Mouse (Mus musculus) embryonic facial prominence, embryonic 14.5 days (tissue): ENCODE measurements around the gene Stard13. TPM values are rescaled to one million over a fixed set of nuclear protein-coding genes. Genes with fewer than 3 reads are reported as not detected.

Experiments
- ATAC-seq: fragments of 200-750 bp; cut with Nextera tagmentation; 2 replicates; pipeline ENCODE4 v1.8.0; 2017; ENCODE audit warnings: low read depth, moderate number of reproducible peaks, moderate TSS enrichment
- DNase-seq: peaks from one replicate; pipeline ENCODE4 v3.0.0-alpha.2; 2015; ENCODE audit warnings: low spot score
- H3K27ac ChIP-seq: fragments of 300-500 bp; sonication (generic); replicated peaks from 2 replicates; pipeline ENCODE4 v1.5.1; 2014; ENCODE audit warnings: low read depth, mild to moderate bottlenecking, low read length, moderate library complexity
- H3K27me3 ChIP-seq: fragments of 300-500 bp; sonication (generic); replicated peaks from 2 replicates; pipeline ENCODE4 v1.6.1; 2014; ENCODE audit warnings: low read length; ENCODE audit not compliant: control insufficient read depth, insufficient read depth
- H3K36me3 ChIP-seq: fragments of 300-500 bp; sonication (generic); 2 replicates; pipeline ENCODE4 v1.6.1; 2014; ENCODE audit warnings: low read length, mixed read lengths; ENCODE audit not compliant: control insufficient read depth, insufficient read depth
- H3K4me1 ChIP-seq: fragments of 300-500 bp; sonication (generic); 2 replicates; pipeline ENCODE4 v1.6.1; 2014; ENCODE audit warnings: antibody characterized with exemption, low read length; ENCODE audit not compliant: control insufficient read depth, insufficient read depth
- H3K4me2 ChIP-seq: fragments of 300-500 bp; sonication (generic); 2 replicates; pipeline ENCODE4 v1.6.1; 2014; ENCODE audit warnings: low read depth, mild to moderate bottlenecking, low read length, moderate library complexity, mixed read lengths
- H3K4me3 ChIP-seq: fragments of 300-500 bp; sonication (generic); 2 replicates; pipeline ENCODE4 v1.5.1; 2014; ENCODE audit warnings: low read depth, mild to moderate bottlenecking, low read length
- H3K9ac ChIP-seq: fragments of 300-500 bp; sonication (generic); 2 replicates; pipeline ENCODE4 v1.6.1; 2014; ENCODE audit warnings: low read depth, mild to moderate bottlenecking, low read length, moderate library complexity, mixed read lengths
- H3K9me3 ChIP-seq: fragments of 300-500 bp; sonication (generic); 2 replicates; pipeline ENCODE4 v1.6.1; 2016; ENCODE audit warnings: low read length; ENCODE audit not compliant: control insufficient read depth
- WGBS: fragments of 180-500 bp; shearing (Covaris S2); extraction: QIAGEN DNeasy Blood & Tissue Kit; methylation state at CpG from one replicate; pipeline ENCODE4 v1.1.7; 2014; 5-methylcytosine and 5-hydroxymethylcytosine counted together
- polyA plus RNA-seq: library from polyadenylated mRNA; unstranded; fragments of >200 nt; fragmentation: Nextera tagmentation; extraction: Ambion mirVana; gene quantifications from 2 replicates; pipeline ENCODE4 v1.2.1, GENCODE M21; 2014

The Stard13 gene
- polyA plus RNA-seq, 1 experiment from 2014 or later: 13.3 TPM

DNA sequence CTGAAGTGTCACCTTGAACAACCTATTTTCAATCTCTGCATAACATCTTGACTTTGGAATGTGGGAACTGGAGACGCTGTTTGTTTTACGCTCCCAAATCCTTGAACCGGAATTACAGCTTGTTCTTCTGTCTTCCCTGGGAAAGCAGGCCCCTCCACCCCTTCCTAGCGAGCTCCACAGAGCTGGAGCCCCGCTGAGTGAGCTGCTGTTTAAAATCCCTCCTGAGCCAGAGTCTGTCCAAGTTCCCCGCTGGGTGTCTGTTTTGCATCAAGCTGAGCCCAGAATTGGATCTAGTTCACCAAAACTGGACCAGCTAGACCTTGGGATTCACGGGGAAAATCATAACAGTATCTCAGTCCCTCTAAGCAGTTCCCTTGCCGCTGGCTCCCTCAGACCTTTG lies 210.2 kb downstream of the Stard13 start:
- Histone ChIP-seq H3K9ac (no peak overlapping the region), H3K27me3 (no peaks in the 10 kb centered on the region), H3K36me3 (no peaks in the 10 kb centered on the region), H3K4me2 (peak overlapping the region; percentile 33), H3K4me1 (peaks cover 15% of the 10 kb centered on the region), H3K4me3 (no peak overlapping the region), H3K27ac (peak overlapping the region; percentile 45), H3K9me3 (no peaks in the 10 kb centered on the region)
- DNase-seq: peak; percentile 91
- WGBS: 3% methylated on average over 8 of the region's 8 CpGs
- ATAC-seq: peak; percentile 86

DNA sequence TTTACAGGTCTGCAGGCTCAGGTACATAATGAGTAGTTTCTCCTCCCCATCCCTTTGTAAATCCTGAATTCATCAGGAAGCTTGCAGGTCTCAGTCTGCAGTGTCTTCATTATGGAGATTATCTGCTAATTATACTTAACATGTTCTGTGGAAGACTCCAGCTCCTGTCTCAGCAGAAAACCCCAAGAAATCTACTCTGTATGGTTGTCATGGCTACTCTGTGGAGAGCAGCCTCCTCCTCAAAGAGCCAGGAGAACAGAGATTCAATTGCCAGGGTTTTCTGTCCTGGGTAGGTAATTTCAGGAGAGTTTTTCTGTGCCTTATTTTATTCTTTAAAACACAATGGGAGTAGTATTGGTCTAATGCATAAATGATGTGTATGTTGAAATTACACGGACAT lies 210.7 kb downstream of the Stard13 start:
- H3K27ac ChIP-seq: peak overlapping the region; percentile 45; the same call in 1 of the 2 replicates
- peak; percentile 15; the same call in 1 of the 2 replicates for ATAC-seq
- no peak overlapping the region for H3K9ac ChIP-seq
- no peak overlapping the region for H3K4me3 ChIP-seq
- peak overlapping the region; percentile 33 for H3K4me2 ChIP-seq
- H3K27me3 ChIP-seq: no peaks in the 10 kb centered on the region
- no peaks in the 10 kb centered on the region for H3K9me3 ChIP-seq
- no peaks in the 10 kb centered on the region for H3K36me3 ChIP-seq
- no peak for DNase-seq
- peaks cover 15% of the 10 kb centered on the region for H3K4me1 ChIP-seq
- 16% methylated on average over 1 of the region's 1 CpGs for WGBS

DNA sequence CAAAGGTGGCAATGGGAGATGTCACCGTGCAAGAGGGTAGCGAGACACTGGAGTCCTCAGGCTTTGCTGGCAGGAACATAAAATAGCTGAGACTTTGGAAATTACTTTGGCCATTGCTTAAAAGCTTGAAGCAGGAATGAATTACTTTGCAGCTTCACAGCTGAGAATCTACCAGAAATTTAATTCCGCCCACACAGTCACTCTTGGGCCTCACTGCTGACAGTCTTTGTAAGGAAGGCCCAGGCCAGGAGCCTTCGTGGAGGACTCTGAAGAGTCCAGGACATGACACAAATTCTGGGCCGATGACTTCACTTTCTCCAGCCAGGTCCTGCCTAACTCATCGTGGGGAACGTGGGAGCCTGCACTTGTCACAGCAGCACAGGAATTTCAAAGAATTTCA lies 211.6 kb downstream of the Stard13 start:
- H3K9ac ChIP-seq: no peak overlapping the region
- H3K27ac ChIP-seq: no peak overlapping the region
- 73% methylated on average over 7 of the region's 7 CpGs for WGBS
- H3K36me3 ChIP-seq: no peaks in the 10 kb centered on the region
- H3K4me2 ChIP-seq: no peak overlapping the region
- no peaks in the 10 kb centered on the region for H3K9me3 ChIP-seq
- no peak overlapping the region for H3K4me3 ChIP-seq
- no peaks in the 10 kb centered on the region for H3K27me3 ChIP-seq
- DNase-seq (no peak), ATAC-seq (no peak)
- H3K4me1 ChIP-seq: peaks cover 15% of the 10 kb centered on the region

DNA sequence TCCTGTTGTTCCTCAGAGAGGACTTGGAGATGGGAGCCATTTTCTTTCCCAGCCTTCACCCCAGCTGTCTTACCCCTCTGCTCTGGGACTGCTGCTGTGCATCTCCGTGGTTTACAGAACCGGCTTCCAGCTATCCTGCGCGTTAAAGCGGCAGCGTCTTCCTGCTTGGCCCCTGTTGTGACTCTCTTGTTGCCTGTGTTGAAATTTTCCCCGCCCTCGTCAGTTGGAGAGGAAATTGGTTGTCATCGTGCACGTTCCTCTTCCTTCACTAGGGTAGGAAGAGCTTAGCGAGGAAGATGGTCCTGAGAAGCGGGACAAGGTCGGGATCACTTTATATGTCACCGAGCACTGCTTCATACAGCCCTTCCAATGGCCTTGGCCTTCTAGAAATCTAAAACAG lies 212.8 kb downstream of the Stard13 start:
- 77% methylated on average over 14 of the region's 14 CpGs for WGBS
- no peak for DNase-seq

DNA sequence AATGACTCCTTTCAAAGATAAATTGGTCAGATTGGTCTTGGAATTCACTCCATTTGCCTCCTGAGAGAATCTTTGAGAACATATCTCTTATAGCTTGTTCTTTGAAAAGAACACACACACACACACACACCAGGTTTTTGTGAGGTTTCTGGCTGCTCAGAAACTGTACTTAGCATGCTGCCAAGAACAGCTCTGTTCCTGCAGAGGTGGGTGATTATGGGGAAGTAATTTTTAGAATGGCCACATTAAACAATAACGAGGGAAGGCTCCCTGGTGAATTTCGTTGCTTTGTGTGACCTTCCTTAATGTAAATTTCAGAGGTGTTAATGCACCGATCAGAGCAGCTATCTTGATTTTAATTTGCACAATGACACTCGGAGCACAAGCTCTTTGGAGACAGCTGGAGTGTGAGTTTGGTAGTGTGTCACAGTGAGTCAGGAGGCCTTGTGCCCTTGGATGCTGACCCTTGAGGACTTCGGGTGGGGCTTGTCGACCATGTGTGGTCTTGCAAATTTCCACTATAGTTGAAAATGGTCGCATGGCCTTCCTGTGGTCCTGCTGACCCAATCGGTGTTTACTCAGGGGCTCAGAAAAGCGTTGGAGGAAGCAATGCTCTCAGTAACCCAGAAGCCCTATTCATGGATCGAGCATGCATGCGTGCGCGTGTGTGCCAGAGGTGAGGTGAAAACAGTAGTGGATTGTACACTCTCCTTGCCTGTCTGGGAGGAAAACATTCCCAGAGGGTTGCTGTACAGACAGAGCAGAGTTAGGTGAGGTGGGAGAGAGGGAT lies 213.4 kb downstream of the Stard13 start:
- no peak for ATAC-seq
- H3K9me3 ChIP-seq: peaks cover 2% of the 10 kb centered on the region; the same call in 1 of the 2 replicates
- H3K4me2 ChIP-seq: no peak overlapping the region
- no peak overlapping the region for H3K4me3 ChIP-seq
- H3K9ac ChIP-seq: no peak overlapping the region
- no peak for DNase-seq
- 62% methylated on average over 13 of the region's 13 CpGs for WGBS
- H3K27me3 ChIP-seq: no peaks in the 10 kb centered on the region
- H3K4me1 ChIP-seq: peaks cover 15% of the 10 kb centered on the region
- H3K27ac ChIP-seq: no peak overlapping the region
- no peaks in the 10 kb centered on the region for H3K36me3 ChIP-seq

More for the DNA sequence above, 212.8 kb downstream of the Stard13 start:
- Histone ChIP-seq H3K4me2 (no peak overlapping the region), H3K27me3 (no peaks in the 10 kb centered on the region), H3K27ac (no peak overlapping the region), H3K4me1 (peaks cover 15% of the 10 kb centered on the region), H3K36me3 (no peaks in the 10 kb centered on the region), H3K9me3 (no peaks in the 10 kb centered on the region), H3K9ac (no peak overlapping the region), H3K4me3 (no peak overlapping the region)
- ATAC-seq: no peak

DNA sequence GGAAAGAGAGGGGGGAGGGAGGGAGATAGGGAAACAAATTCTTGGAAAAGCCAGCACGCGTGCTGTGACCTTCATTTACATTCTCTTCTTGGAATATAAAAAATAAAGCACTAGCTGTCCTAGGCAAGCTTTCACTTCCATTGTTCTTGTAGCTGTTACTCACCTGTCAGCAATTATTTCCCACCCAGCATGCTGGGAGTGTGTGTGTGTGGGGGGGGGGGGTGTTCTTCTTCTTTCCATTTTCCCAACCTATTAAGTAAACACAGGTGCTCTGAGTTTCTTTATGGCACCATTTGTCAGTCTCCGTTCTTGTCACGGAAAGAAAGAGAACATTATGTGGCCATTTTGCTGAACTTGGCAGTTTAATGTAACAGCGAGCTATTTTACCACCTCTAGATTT lies 214.7 kb downstream of the Stard13 start:
- WGBS: 48% methylated on average over 5 of the region's 5 CpGs

DNA sequence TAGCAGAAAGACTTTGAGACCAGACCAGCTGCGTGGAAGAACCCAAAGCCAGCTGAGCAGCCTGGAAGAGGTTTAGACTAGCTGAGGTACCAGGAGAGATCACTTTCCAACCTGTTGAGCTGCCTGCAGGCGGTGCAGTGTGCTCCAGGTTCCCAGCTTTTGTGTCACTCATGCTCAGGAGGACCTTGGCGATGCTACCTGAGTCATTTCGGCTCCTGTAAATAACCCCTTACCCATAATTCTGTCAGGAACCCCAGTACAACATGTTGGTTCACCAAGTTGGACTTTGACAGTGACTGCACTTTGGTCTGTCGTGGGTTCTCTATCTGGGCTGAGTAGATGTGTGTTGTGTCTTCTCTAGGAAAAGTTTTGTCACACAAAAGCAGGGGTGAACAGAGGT lies 215.2 kb downstream of the Stard13 start:
- Histone ChIP-seq H3K4me3 (no peak overlapping the region), H3K4me2 (no peak overlapping the region), H3K9ac (no peak overlapping the region), H3K9me3 (peaks cover 6% of the 10 kb centered on the region; the same call in 1 of the 2 replicates), H3K27me3 (no peaks in the 10 kb centered on the region), H3K36me3 (no peaks in the 10 kb centered on the region), H3K27ac (no peak overlapping the region), H3K4me1 (peaks cover 11% of the 10 kb centered on the region)
- no peak for ATAC-seq
- 55% methylated on average over 5 of the region's 5 CpGs for WGBS
- no peak for DNase-seq

More for the DNA sequence above, 214.7 kb downstream of the Stard13 start:
- no peak for ATAC-seq
- no peak overlapping the region for H3K4me3 ChIP-seq
- no peak for DNase-seq
- no peak overlapping the region for H3K9ac ChIP-seq
- H3K27ac ChIP-seq: no peak overlapping the region
- no peak overlapping the region for H3K4me2 ChIP-seq
- H3K36me3 ChIP-seq: no peaks in the 10 kb centered on the region
- H3K9me3 ChIP-seq: peaks cover 6% of the 10 kb centered on the region; the same call in 1 of the 2 replicates
- no peaks in the 10 kb centered on the region for H3K27me3 ChIP-seq
- peaks cover 15% of the 10 kb centered on the region for H3K4me1 ChIP-seq

DNA sequence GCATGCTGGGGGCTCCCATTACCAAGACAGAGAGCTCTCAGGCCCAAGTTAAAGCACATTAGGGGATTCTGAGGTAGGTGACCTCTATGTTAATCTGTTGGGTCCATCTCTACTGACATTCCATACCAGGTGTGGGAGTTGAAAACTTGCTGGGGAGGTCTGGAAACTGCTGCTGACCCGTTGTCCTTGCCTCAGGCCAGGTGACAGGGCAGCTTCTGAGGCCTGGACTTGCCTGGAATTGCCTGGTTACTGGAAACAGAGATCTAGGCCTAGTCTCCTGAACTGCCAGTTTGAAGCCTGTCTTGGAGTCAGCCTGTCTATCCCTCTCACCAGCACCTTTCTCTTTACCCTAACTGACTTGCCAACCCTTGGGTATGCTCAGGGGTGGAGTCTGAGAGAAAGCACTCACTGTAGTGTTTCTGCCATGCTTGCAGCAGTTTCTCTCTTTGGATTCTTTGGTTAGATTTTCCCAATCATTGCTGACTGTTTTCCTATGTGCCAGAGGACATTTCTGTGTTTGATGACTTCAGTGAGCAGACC lies 229.3 kb downstream of the Stard13 start:
- Histone ChIP-seq H3K4me1 (no peaks in the 10 kb centered on the region), H3K36me3 (no peaks in the 10 kb centered on the region), H3K4me2 (no peak overlapping the region), H3K27ac (no peak overlapping the region), H3K27me3 (no peaks in the 10 kb centered on the region), H3K4me3 (no peak overlapping the region), H3K9me3 (no peaks in the 10 kb centered on the region), H3K9ac (no peak overlapping the region)
- 55% methylated on average over 1 of the region's 1 CpGs for WGBS
- no peak for DNase-seq
- no peak for ATAC-seq

DNA sequence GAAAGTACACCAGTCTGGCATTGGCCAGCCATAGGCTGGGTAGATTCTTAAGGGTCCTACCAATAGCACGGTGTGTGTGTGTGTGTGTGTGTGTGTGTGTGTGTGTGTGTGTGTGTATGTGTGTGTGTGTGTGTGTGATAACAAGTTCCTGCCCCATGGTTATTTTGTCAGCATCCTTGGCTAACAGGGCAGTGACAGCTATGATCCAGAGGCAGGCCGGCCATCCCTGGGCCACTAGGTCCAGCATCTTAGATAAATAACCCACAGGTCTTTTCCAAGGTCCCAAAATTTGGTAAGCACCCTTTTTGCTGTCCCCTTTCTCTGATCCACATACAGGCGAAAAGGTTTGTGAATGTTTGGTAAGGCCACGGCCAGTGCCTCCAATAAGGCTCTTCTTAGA lies 231.6 kb downstream of the Stard13 start:
- no peaks in the 10 kb centered on the region for H3K4me1 ChIP-seq
- H3K9ac ChIP-seq: no peak overlapping the region
- no peak overlapping the region for H3K4me2 ChIP-seq
- no peak for ATAC-seq
- H3K36me3 ChIP-seq: no peaks in the 10 kb centered on the region
- H3K27me3 ChIP-seq: no peaks in the 10 kb centered on the region
- no peak for DNase-seq
- WGBS: 100% methylated on average over 4 of the region's 4 CpGs
- H3K27ac ChIP-seq: no peak overlapping the region
- no peak overlapping the region for H3K4me3 ChIP-seq
- H3K9me3 ChIP-seq: no peaks in the 10 kb centered on the region
